Mouse (Mus musculus) MEL (cell line): Measurements from ENCODE around the gene Ddn. TPM values are rescaled to one million over a fixed set of nuclear protein-coding genes. Genes with fewer than 3 reads are reported as not detected.
A peak's percentile ranks its signal among the peaks of the same experiment; 100 is the strongest.

ENCODE experiments used
- DNase-seq: peaks from one replicate; pipeline ENCODE4 v3.0.0; 2011; ENCODE audit warnings: low read depth, low spot score
- H3K27ac ChIP-seq: 2 replicates; pipeline ENCODE4 v1.5.1; 2012; ENCODE audit warnings: low read depth, mild to moderate bottlenecking, control low read depth, low read length, moderate library complexity; ENCODE audit not compliant: control insufficient read depth
- H3K27me3 ChIP-seq, 2 experiments: fragments of 150-350 bp in 1 of 2; sonication (generic) in 1 of 2; 2 replicates each; pipeline ENCODE4 v1.6.1; 2012; ENCODE audit warnings: low read length in 2 of 2, mild to moderate bottlenecking in 2 of 2, improper control_type of control experiment in 1 of 2, moderate library complexity in 1 of 2; ENCODE audit not compliant: insufficient read depth in 2 of 2, control insufficient read depth in 1 of 2
- H3K36me3 ChIP-seq, 2 experiments: 2 replicates each; pipeline ENCODE4 v1.6.1; 2012 to 2014; ENCODE audit warnings: low read length in 2 of 2, improper control_type of control experiment in 1 of 2, inconsistent platforms in 1 of 2, mild to moderate bottlenecking in 1 of 2; ENCODE audit not compliant: insufficient read depth in 2 of 2, control insufficient read depth in 1 of 2
- H3K4me1 ChIP-seq, 2 experiments: fragments of 150-350 bp in 1 of 2; sonication (generic) in 1 of 2; 2 replicates each; pipeline ENCODE4 v1.6.1; 2012; ENCODE audit warnings: low read length in 2 of 2, improper control_type of control experiment in 1 of 2, mild to moderate bottlenecking in 1 of 2; ENCODE audit not compliant: insufficient read depth in 2 of 2, control insufficient read depth in 1 of 2
- H3K4me3 ChIP-seq, 2 experiments: fragments of 150-350 bp in 1 of 2; sonication (generic) in 1 of 2; 2 replicates each; pipeline ENCODE4 v1.5.1; 2012; ENCODE audit warnings: low read depth in 2 of 2, low read length in 2 of 2, mild to moderate bottlenecking in 2 of 2, moderate library complexity in 2 of 2, control low read depth in 1 of 2, improper control_type of control experiment in 1 of 2; ENCODE audit not compliant: control insufficient read depth in 1 of 2, insufficient read depth in 1 of 2
- H3K79me2 ChIP-seq: 2 replicates; pipeline ENCODE4 v1.6.1; 2012; ENCODE audit warnings: mild to moderate bottlenecking, low read length, moderate library complexity; ENCODE audit not compliant: control insufficient read depth, poor library complexity, insufficient read depth
- H3K9ac ChIP-seq: 2 replicates; pipeline ENCODE4 v1.6.1; 2012; ENCODE audit warnings: low read depth, mild to moderate bottlenecking, control low read depth, low read length, moderate library complexity; ENCODE audit not compliant: control insufficient read depth, poor library complexity, severe bottlenecking
- H3K9me3 ChIP-seq: fragments of 150-350 bp; sonication (generic); replicated peaks from 2 replicates; pipeline ENCODE4 v1.6.1; 2012; ENCODE audit warnings: mild to moderate bottlenecking, low read length, improper control_type of control experiment, moderate library complexity; ENCODE audit not compliant: insufficient read depth
- BHLHE40 ChIP-seq: IDR thresholded peaks from 2 replicates; pipeline ENCODE4 v1.6.1; 2012; ENCODE audit warnings: low read depth, mild to moderate bottlenecking, inconsistent platforms, low read length, improper control_type of control experiment, borderline replicate concordance
- CHD1 ChIP-seq: IDR thresholded peaks from 2 replicates; pipeline ENCODE4 v1.6.1; 2012; ENCODE audit warnings: low read depth, mild to moderate bottlenecking, inconsistent platforms, low read length, improper control_type of control experiment
- CHD2 ChIP-seq: IDR thresholded peaks from 2 replicates; pipeline ENCODE4 v1.6.1; 2011; ENCODE audit warnings: low read length, improper control_type of control experiment
- CTCF ChIP-seq, 3 experiments: IDR thresholded peaks in 2 of 3; conservative IDR thresholded peaks in 1 of 3; 2 replicates each; pipeline ENCODE4 v1.5.1; 2011 to 2012; ENCODE audit warnings: low read length in 3 of 3, low read depth in 2 of 3, mild to moderate bottlenecking in 2 of 3, improper control_type of control experiment in 1 of 3, inconsistent platforms in 1 of 3, mixed read lengths in 1 of 3, moderate library complexity in 1 of 3; ENCODE audit not compliant: control insufficient read depth in 1 of 3, insufficient read depth in 1 of 3, poor library complexity in 1 of 3, severe bottlenecking in 1 of 3
- E2F4 ChIP-seq: IDR thresholded peaks from 2 replicates; pipeline ENCODE4 v1.6.1; 2011; ENCODE audit warnings: low read depth, low read length, improper control_type of control experiment, borderline replicate concordance
- EP300 ChIP-seq, 2 experiments: IDR thresholded peaks; 2 replicates each; pipeline ENCODE4 v1.6.1; 2011; ENCODE audit warnings: improper control_type of control experiment in 2 of 2, low read length in 2 of 2, low read depth in 1 of 2, mild to moderate bottlenecking in 1 of 2
- GABPA ChIP-seq: IDR thresholded peaks from 2 replicates; pipeline ENCODE4 v1.6.1; 2012; ENCODE audit warnings: low read depth, mild to moderate bottlenecking, inconsistent platforms, low read length, improper control_type of control experiment, moderate library complexity
- GATA1 ChIP-seq: IDR thresholded peaks from 2 replicates; pipeline ENCODE4 v1.6.1; 2011; ENCODE audit warnings: low read depth, low read length, improper control_type of control experiment
- HCFC1 ChIP-seq: IDR thresholded peaks from 2 replicates; pipeline ENCODE4 v1.6.1; 2012; ENCODE audit warnings: low read depth, mild to moderate bottlenecking, inconsistent platforms, low read length, improper control_type of control experiment, moderate library complexity
- KAT2A ChIP-seq: conservative IDR thresholded peaks from 2 replicates; pipeline ENCODE4 v1.6.1; 2012; ENCODE audit warnings: low read depth, low read length, improper control_type of control experiment, inconsistent platforms
- MAX ChIP-seq: IDR thresholded peaks from 2 replicates; pipeline ENCODE4 v1.6.1; 2011; ENCODE audit warnings: low read length, improper control_type of control experiment
- MAZ ChIP-seq: IDR thresholded peaks from 2 replicates; pipeline ENCODE4 v1.6.1; 2012; ENCODE audit warnings: low read depth, mild to moderate bottlenecking, inconsistent platforms, low read length, improper control_type of control experiment
- MEF2A ChIP-seq: IDR thresholded peaks from 2 replicates; pipeline ENCODE4 v1.6.1; 2014; ENCODE audit warnings: low read depth, mild to moderate bottlenecking, inconsistent platforms, low read length, improper control_type of control experiment; ENCODE audit not compliant: poor library complexity, insufficient replicate concordance, severe bottlenecking; ENCODE audit errors: extremely low read depth
- MYB ChIP-seq: IDR thresholded peaks from 2 replicates; pipeline ENCODE4 v1.6.1; 2011; ENCODE audit warnings: mild to moderate bottlenecking, low read depth, low read length, improper control_type of control experiment
- MYC ChIP-seq: IDR thresholded peaks from 2 replicates; pipeline ENCODE4 v1.6.1; 2011; ENCODE audit warnings: low read depth, mild to moderate bottlenecking, low read length, improper control_type of control experiment, moderate library complexity
- NRF1 ChIP-seq: IDR thresholded peaks from 2 replicates; pipeline ENCODE4 v1.6.1; 2014; ENCODE audit warnings: low read depth, mild to moderate bottlenecking, inconsistent platforms, low read length, improper control_type of control experiment, moderate library complexity; ENCODE audit not compliant: poor library complexity, insufficient read depth, severe bottlenecking
- POLR2A ChIP-seq, 2 experiments: IDR thresholded peaks; 2 replicates each; pipeline ENCODE4 v1.6.1; 2011 to 2012; ENCODE audit warnings: low read length in 2 of 2, mild to moderate bottlenecking in 2 of 2, control low read depth in 1 of 2, improper control_type of control experiment in 1 of 2, low read depth in 1 of 2, moderate library complexity in 1 of 2; ENCODE audit not compliant: control insufficient read depth in 1 of 2, insufficient read depth in 1 of 2, poor library complexity in 1 of 2
- POLR2AphosphoS2 ChIP-seq: IDR thresholded peaks from 2 replicates; pipeline ENCODE4 v1.6.1; 2011; ENCODE audit warnings: low read length, improper control_type of control experiment
- RAD21 ChIP-seq: IDR thresholded peaks from 2 replicates; pipeline ENCODE4 v1.6.1; 2011; ENCODE audit warnings: mild to moderate bottlenecking, low read depth, low read length, improper control_type of control experiment
- TAL1 ChIP-seq: IDR thresholded peaks from 2 replicates; pipeline ENCODE4 v1.6.1; 2012; ENCODE audit warnings: mild to moderate bottlenecking, inconsistent platforms, low read length, moderate library complexity, mixed read lengths
- TBP ChIP-seq: IDR thresholded peaks from 2 replicates; pipeline ENCODE4 v1.8.0; 2011; ENCODE audit warnings: low read depth, low read length, improper control_type of control experiment
- UBTF ChIP-seq: IDR thresholded peaks from 2 replicates; pipeline ENCODE4 v1.6.1; 2012; ENCODE audit warnings: low read depth, mild to moderate bottlenecking, inconsistent platforms, low read length, improper control_type of control experiment, moderate library complexity, borderline replicate concordance; ENCODE audit not compliant: insufficient read depth
- USF2 ChIP-seq, 2 experiments: IDR thresholded peaks; 2 replicates each; pipeline ENCODE4 v1.6.1; 2011 to 2012; ENCODE audit warnings: improper control_type of control experiment in 2 of 2, low read length in 2 of 2, borderline replicate concordance in 1 of 2, inconsistent platforms in 1 of 2, low read depth in 1 of 2, mild to moderate bottlenecking in 1 of 2; ENCODE audit not compliant: insufficient read depth in 1 of 2
- ZC3H11A ChIP-seq: IDR thresholded peaks from 2 replicates; pipeline ENCODE4 v1.6.1; 2012; ENCODE audit warnings: low read depth, mild to moderate bottlenecking, inconsistent platforms, low read length, improper control_type of control experiment
- ZKSCAN1 ChIP-seq: IDR thresholded peaks from 2 replicates; pipeline ENCODE4 v1.6.1; 2012; ENCODE audit warnings: low read depth, mild to moderate bottlenecking, inconsistent platforms, low read length, improper control_type of control experiment, moderate library complexity
- ZNF384 ChIP-seq: IDR thresholded peaks from 2 replicates; pipeline ENCODE4 v1.6.1; 2012; ENCODE audit warnings: low read depth, mild to moderate bottlenecking, inconsistent platforms, low read length, improper control_type of control experiment
- polyA plus RNA-seq, 2 experiments: library from polyadenylated mRNA; stranded (reverse) in 1 of 2; unstranded in 1 of 2; fragments of >175 nt in 1 of 2; fragments of >200 nt in 1 of 2; gene quantifications; 2 replicates each; pipeline versions ENCODE4 v1.2.1 to v1.2.4; 2012; ENCODE audit warnings: low replicate concordance in 2 of 2, low read depth in 1 of 2; ENCODE audit not compliant: insufficient read length in 2 of 2, insufficient read depth in 1 of 2, missing spikeins in 1 of 2
- total RNA-seq: library from RNA; depleted of rRNA; stranded (reverse); fragments of 300-350 nt; gene quantifications from 2 replicates; pipeline ENCODE4 v1.2.3, GENCODE M21; 2012

Gene Ddn
- total and polyA plus RNA-seq, 3 experiments: 4.0 to 4.2 TPM; not detected in 1

DNA sequence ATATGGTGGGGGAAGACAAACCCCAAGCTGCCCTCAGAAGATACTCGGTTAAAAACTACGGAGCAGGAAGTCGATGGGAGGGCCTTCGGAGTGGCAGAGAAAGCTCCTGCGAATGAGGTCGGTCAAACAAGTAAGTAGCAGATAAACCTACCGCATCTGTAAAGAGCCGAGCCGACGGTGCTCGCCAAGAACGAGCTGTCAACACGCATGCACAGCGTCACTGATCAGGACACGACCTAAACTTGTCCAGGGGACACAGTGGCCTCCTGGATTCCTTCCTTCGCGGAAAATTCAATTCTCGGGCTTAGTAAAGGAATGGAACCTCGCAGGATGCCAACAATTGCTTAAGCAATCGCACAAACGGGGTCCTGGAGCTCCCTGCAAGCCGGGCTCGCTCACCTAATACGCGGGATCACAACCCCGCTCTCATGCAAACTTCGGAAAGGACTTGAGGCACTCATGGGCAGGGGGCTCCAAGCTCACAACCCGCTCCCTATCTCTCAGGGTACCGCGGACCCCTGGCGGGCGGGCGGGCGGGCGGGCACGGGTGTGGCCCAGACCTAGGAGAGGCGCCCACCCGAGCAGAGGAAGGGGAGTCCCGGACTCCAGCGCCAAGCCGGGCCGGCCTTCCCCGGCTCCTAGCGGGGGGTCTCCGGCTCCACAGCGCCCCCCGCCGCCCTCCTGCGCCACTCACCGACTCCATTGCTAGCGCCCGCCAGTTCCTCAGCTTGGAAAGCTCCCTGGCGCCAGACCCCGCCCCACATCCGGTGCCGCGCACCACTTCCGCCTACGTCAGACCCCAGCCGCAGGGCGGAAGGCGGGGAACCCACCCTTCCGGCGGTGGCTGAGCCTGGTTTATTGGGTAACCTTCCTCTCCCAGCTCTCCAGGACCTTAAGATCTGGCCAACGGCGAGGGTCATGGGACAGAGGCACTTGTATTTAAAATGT is 21.7 kb upstream of the Ddn start, which contains the start of gene Prkag1 (continued):
- TF ChIP-seq KAT2A: peak; percentile 65; the same call in 1 of the 2 replicates
- TF ChIP-seq POLR2AphosphoS2: peak; percentile 99; the same call in 1 of the 2 replicates
- TF ChIP-seq POLR2A (IDR thresholded peaks at IDR 0.05; ENCODE audit: control insufficient read depth in 1 of 2, insufficient read depth in 1 of 2, low read depth in 1 of 2, low read length in 2 of 2, poor library complexity in 1 of 2): peak; percentile 70 to 91; a peak in 3 of 4 replicates
- peak; percentile 75 for TF ChIP-seq MAX
- TF ChIP-seq ZC3H11A: no peak

DNA sequence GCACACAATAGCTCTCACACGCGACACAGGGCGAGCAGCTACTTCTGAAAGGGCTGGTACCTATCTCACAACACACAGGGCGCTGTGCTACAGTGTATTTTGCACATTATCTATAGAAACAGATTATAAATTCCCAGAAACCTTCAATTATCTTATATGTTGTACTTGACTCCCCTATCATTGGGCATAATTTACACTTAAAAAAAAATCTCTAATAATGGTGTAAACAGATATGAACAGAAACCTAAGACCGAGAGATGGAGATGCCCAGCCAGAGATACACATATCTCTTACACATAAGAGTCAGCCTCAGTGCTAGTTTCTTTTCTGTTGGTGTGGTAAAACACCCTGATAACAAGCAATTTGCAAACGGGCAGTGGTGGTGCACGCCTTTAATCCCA is 18.3 kb upstream of the Ddn start:
- no peak overlapping the region for H3K4me3 ChIP-seq
- peaks cover 12 to 21% of the 10 kb centered on the region in 2 experiments for H3K4me1 ChIP-seq
- no peak overlapping the region for H3K9ac ChIP-seq
- peaks cover 27% of the 10 kb centered on the region for H3K79me2 ChIP-seq
- H3K27ac ChIP-seq: no peak overlapping the region
- no peak for TF ChIP-seq KAT2A
- peak in 1 of 2 experiments; percentile 33; a peak in 1 of 4 replicates for TF ChIP-seq EP300 (IDR thresholded peaks at IDR 0.05; ENCODE audit: low read depth in 1 of 2, low read length in 2 of 2)
- peak; percentile 47 for TF ChIP-seq GATA1
- no peak for TF ChIP-seq GABPA
- H3K27me3 ChIP-seq: no peaks in the 10 kb centered on the region
- no peaks in the 10 kb centered on the region for H3K9me3 ChIP-seq
- no peak for DNase-seq
- peaks cover 0 to 19% of the 10 kb centered on the region in 2 experiments; a peak in 2 of 4 replicates for H3K36me3 ChIP-seq

DNA sequence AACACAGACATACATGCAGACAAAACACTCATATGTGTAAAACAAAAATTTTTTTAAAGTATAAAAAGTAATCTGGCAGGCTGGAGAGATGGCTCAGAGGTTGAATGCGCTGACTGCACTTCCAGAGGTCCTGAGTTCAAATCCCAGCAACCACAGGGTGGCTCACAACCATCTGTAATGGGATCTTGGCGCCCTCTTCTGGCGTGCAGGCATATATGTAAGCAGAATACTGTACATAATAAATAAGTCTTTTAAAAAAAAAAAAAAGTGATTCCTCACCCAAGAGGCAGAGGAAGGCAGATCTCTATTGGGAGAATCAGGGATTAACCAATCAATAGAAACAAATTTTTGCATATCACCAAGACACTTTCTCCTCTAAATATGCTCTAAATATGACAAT is 14.1 kb upstream of the Ddn start:
- DNase-seq: peak; percentile 66
- Histone ChIP-seq H3K9me3 (no peaks in the 10 kb centered on the region), H3K79me2 (peaks cover 9% of the 10 kb centered on the region), H3K4me1 (peaks cover 0 to 7% of the 10 kb centered on the region in 2 experiments; a peak in 1 of 4 replicates), H3K9ac (no peak overlapping the region), H3K27me3 (no peaks in the 10 kb centered on the region), H3K27ac (no peak overlapping the region), H3K36me3 (peaks cover 2 to 4% of the 10 kb centered on the region in 2 experiments; a peak in 3 of 4 replicates), H3K4me3 (no peak overlapping the region)
- TF ChIP-seq POLR2AphosphoS2 (no peak), TBP (no peak), ZNF384 (peak; percentile 90), GATA1 (no peak), EP300 (IDR thresholded peaks at IDR 0.05; ENCODE audit: low read depth in 1 of 2, low read length in 2 of 2) (no peak), CTCF (IDR thresholded peaks at IDR 0.05 in 2 of 3, conservative IDR thresholded peaks at IDR 0.05 in 1 of 3; ENCODE audit: control insufficient read depth in 1 of 3, insufficient read depth in 1 of 3, low read depth in 2 of 3, low read length in 3 of 3, poor library complexity in 1 of 3, severe bottlenecking in 1 of 3) (peak; percentile 57 to 65 (median 57)), MAZ (no peak), MEF2A (no peak), HCFC1 (no peak), MYB (no peak), ZKSCAN1 (no peak), CHD2 (no peak), NRF1 (no peak), ZC3H11A (no peak), USF2 (IDR thresholded peaks at IDR 0.05; ENCODE audit: borderline replicate concordance in 1 of 2, insufficient read depth in 1 of 2, low read depth in 1 of 2, low read length in 2 of 2) (no peak), E2F4 (no peak), MYC (no peak), BHLHE40 (no peak), CHD1 (no peak), UBTF (no peak), TAL1 (no peak), RAD21 (peak; percentile 15)
